Mouse (Mus musculus): ENCODE measurements at regions not wholly inside any gene's neighbourhood (a gene's known extent, or its start where the extent isn't known, plus 50 kb on each side); places are given as distances from the start of the nearest gene placed in this dataset.
"Not testable (repeated sequence)": the region's sequence is repeated elsewhere in the genome, so short reads cannot be mapped to it uniquely, and the experiment has no call there.

- H3K27me3 ChIP-seq (ENCODE audit: insufficient read depth, low read length): no peaks in the 10 kb centered on the region
- ATAC-seq (ENCODE audit: extremely low read depth, insufficient number of reproducible peaks, low FRiP score, poor library complexity, severe bottlenecking): no peak
- no peak overlapping the region for H3K4me3 ChIP-seq (ENCODE audit: low read depth, low read length)
- no peaks in the 10 kb centered on the region for H3K36me3 ChIP-seq (replicated peaks)
- H3K4me1 ChIP-seq (ENCODE audit: insufficient read depth, low read depth, low read length): no peaks in the 10 kb centered on the region
- TF ChIP-seq POLR2AphosphoS5 (IDR thresholded peaks at IDR 0.05; ENCODE audit: insufficient replicate concordance, low read depth, low read length): no peak
- no peak for TF ChIP-seq TAL1 (conservative IDR thresholded peaks at IDR 0.05; ENCODE audit: low read depth, low read length)
- no peak for TF ChIP-seq GATA2 (IDR thresholded peaks at IDR 0.05; ENCODE audit: borderline replicate concordance, low read depth, low read length)
- no peak for TF ChIP-seq CTCF (IDR thresholded peaks at IDR 0.05; ENCODE audit: low read depth, low read length)
- TF ChIP-seq GATA1 (IDR thresholded peaks at IDR 0.05; ENCODE audit: borderline replicate concordance, low read length): no peak
- no peak for DNase-seq (ENCODE audit: low spot score)
- H3K9me3 ChIP-seq (replicated peaks): peaks cover 4% of the 10 kb centered on the region
Measured at GRCm38 (mm10) chr9:41892841-41893240, 231.3 kb downstream of the Sorl1 start.

- Histone ChIP-seq H3K4me1 (ENCODE audit: insufficient read depth, low read depth, low read length) (no peaks in the 10 kb centered on the region), H3K9me3 (replicated peaks) (peaks cover 4% of the 10 kb centered on the region), H3K36me3 (replicated peaks) (no peaks in the 10 kb centered on the region), H3K4me3 (ENCODE audit: low read depth, low read length) (no peak overlapping the region), H3K27me3 (ENCODE audit: insufficient read depth, low read length) (no peaks in the 10 kb centered on the region)
- ATAC-seq (ENCODE audit: extremely low read depth, insufficient number of reproducible peaks, low FRiP score, poor library complexity, severe bottlenecking) (no peak), DNase-seq (ENCODE audit: low spot score) (no peak)
- TF ChIP-seq POLR2AphosphoS5 (IDR thresholded peaks at IDR 0.05; ENCODE audit: insufficient replicate concordance, low read depth, low read length) (no peak), CTCF (IDR thresholded peaks at IDR 0.05; ENCODE audit: low read depth, low read length) (no peak), GATA2 (IDR thresholded peaks at IDR 0.05; ENCODE audit: borderline replicate concordance, low read depth, low read length) (no peak), TAL1 (conservative IDR thresholded peaks at IDR 0.05; ENCODE audit: low read depth, low read length) (no peak), GATA1 (IDR thresholded peaks at IDR 0.05; ENCODE audit: borderline replicate concordance, low read length) (no peak)
Measured at GRCm38 (mm10) chr9:41891206-41891605, 232.9 kb downstream of the Sorl1 start.

- Histone ChIP-seq H3K4me3 (ENCODE audit: low read depth, low read length) (no peak overlapping the region), H3K36me3 (replicated peaks) (no peaks in the 10 kb centered on the region), H3K4me1 (ENCODE audit: insufficient read depth, low read depth, low read length) (no peaks in the 10 kb centered on the region), H3K9me3 (replicated peaks) (peaks cover 4% of the 10 kb centered on the region), H3K27me3 (ENCODE audit: insufficient read depth, low read length) (no peaks in the 10 kb centered on the region)
- no peak for ATAC-seq (ENCODE audit: extremely low read depth, insufficient number of reproducible peaks, low FRiP score, poor library complexity, severe bottlenecking)
- TF ChIP-seq POLR2AphosphoS5 (IDR thresholded peaks at IDR 0.05; ENCODE audit: insufficient replicate concordance, low read depth, low read length) (no peak), GATA2 (IDR thresholded peaks at IDR 0.05; ENCODE audit: borderline replicate concordance, low read depth, low read length) (no peak), TAL1 (conservative IDR thresholded peaks at IDR 0.05; ENCODE audit: low read depth, low read length) (no peak), GATA1 (IDR thresholded peaks at IDR 0.05; ENCODE audit: borderline replicate concordance, low read length) (no peak), CTCF (IDR thresholded peaks at IDR 0.05; ENCODE audit: low read depth, low read length) (no peak)
- no peak for DNase-seq (ENCODE audit: low spot score)
Measured at GRCm38 (mm10) chr9:41890273-41891141, 233.6 kb downstream of the Sorl1 start.

- Histone ChIP-seq H3K4me1 (ENCODE audit: insufficient read depth, low read depth, low read length) (no peaks in the 10 kb centered on the region), H3K36me3 (replicated peaks) (no peaks in the 10 kb centered on the region), H3K9me3 (replicated peaks) (peaks cover 4% of the 10 kb centered on the region), H3K4me3 (ENCODE audit: low read depth, low read length) (no peak overlapping the region), H3K27me3 (ENCODE audit: insufficient read depth, low read length) (no peaks in the 10 kb centered on the region)
- no peak for TF ChIP-seq TAL1 (conservative IDR thresholded peaks at IDR 0.05; ENCODE audit: low read depth, low read length)
- no peak for TF ChIP-seq GATA2 (IDR thresholded peaks at IDR 0.05; ENCODE audit: borderline replicate concordance, low read depth, low read length)
- no peak for TF ChIP-seq POLR2AphosphoS5 (IDR thresholded peaks at IDR 0.05; ENCODE audit: insufficient replicate concordance, low read depth, low read length)
- no peak for TF ChIP-seq CTCF (IDR thresholded peaks at IDR 0.05; ENCODE audit: low read depth, low read length)
- no peak for TF ChIP-seq GATA1 (IDR thresholded peaks at IDR 0.05; ENCODE audit: borderline replicate concordance, low read length)
- DNase-seq (ENCODE audit: low spot score) (no peak), ATAC-seq (ENCODE audit: extremely low read depth, insufficient number of reproducible peaks, low FRiP score, poor library complexity, severe bottlenecking) (no peak)
Measured at GRCm38 (mm10) chr9:41889568-41890272, 234.4 kb downstream of the Sorl1 start.

- H3K4me1 ChIP-seq (ENCODE audit: insufficient read depth, low read depth, low read length): no peaks in the 10 kb centered on the region
- no peak overlapping the region for H3K4me3 ChIP-seq (ENCODE audit: low read depth, low read length)
- peaks cover 4% of the 10 kb centered on the region for H3K9me3 ChIP-seq (replicated peaks)
- no peaks in the 10 kb centered on the region for H3K27me3 ChIP-seq (ENCODE audit: insufficient read depth, low read length)
- TF ChIP-seq CTCF (IDR thresholded peaks at IDR 0.05; ENCODE audit: low read depth, low read length) (no peak), POLR2AphosphoS5 (IDR thresholded peaks at IDR 0.05; ENCODE audit: insufficient replicate concordance, low read depth, low read length) (no peak), GATA2 (IDR thresholded peaks at IDR 0.05; ENCODE audit: borderline replicate concordance, low read depth, low read length) (no peak), TAL1 (conservative IDR thresholded peaks at IDR 0.05; ENCODE audit: low read depth, low read length) (no peak), GATA1 (IDR thresholded peaks at IDR 0.05; ENCODE audit: borderline replicate concordance, low read length) (no peak)
- ATAC-seq (ENCODE audit: extremely low read depth, insufficient number of reproducible peaks, low FRiP score, poor library complexity, severe bottlenecking) (no peak), DNase-seq (ENCODE audit: low spot score) (no peak)
- no peaks in the 10 kb centered on the region for H3K36me3 ChIP-seq (replicated peaks)
Measured at GRCm38 (mm10) chr9:41888616-41889150, 235.4 kb downstream of the Sorl1 start.

GRCm38 (mm10) chr9:41886456-41886855 lies 237.6 kb downstream of the Sorl1 start:
- DNase-seq (ENCODE audit: low spot score); H3K9me3 ChIP-seq (replicated peaks); H3K36me3 ChIP-seq (replicated peaks); H3K27me3 ChIP-seq (ENCODE audit: insufficient read depth, low read length); ATAC-seq (ENCODE audit: extremely low read depth, insufficient number of reproducible peaks, low FRiP score, poor library complexity, severe bottlenecking); H3K4me1 ChIP-seq (ENCODE audit: insufficient read depth, low read depth, low read length); H3K4me3 ChIP-seq (ENCODE audit: low read depth, low read length): not testable (repeated sequence)

All from G1E (cell line).